Mouse (Mus musculus) cerebellum, adult 9-10 months (tissue): ENCODE data around the gene Stxbp5.

Source experiments
- DNase-seq: peaks from one replicate; pipeline ENCODE4 v3.0.0; 2022

Gene Stxbp5

DNA sequence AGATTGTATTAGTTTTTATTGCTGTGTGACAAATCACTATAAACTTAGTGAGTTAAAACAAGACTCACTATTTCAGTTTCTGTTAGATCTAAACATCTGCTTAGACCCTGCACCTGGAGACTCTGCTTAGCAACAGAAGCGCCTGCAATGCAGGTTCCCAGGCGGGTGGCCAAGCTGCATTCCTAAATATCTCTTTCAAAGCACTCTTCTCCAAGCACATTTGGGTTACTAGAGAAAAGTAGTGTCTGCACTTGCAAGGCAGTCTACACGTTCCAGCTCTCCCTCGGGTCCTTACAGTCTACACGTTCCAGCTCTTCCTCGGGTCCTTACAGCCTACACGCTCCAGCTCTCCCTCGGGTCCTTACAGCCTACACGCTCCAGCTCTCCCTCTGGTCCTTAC, 44.1 kb downstream of the Stxbp5 start:
- no peak for DNase-seq

GRCm38 (mm10) chr10:9846408-9846807, 54.5 kb downstream of the Stxbp5 start:
- DNase-seq = no peak

- DNase-seq = no peak
Measured at GRCm38 (mm10) chr10:9839408-9839807, 61.5 kb downstream of the Stxbp5 start.

- no peak for DNase-seq
Measured at GRCm38 (mm10) chr10:9834986-9835385, 65.9 kb downstream of the Stxbp5 start.

GRCm38 (mm10) chr10:9832937-9833336, 67.9 kb downstream of the Stxbp5 start:
- DNase-seq = no peak

DNA sequence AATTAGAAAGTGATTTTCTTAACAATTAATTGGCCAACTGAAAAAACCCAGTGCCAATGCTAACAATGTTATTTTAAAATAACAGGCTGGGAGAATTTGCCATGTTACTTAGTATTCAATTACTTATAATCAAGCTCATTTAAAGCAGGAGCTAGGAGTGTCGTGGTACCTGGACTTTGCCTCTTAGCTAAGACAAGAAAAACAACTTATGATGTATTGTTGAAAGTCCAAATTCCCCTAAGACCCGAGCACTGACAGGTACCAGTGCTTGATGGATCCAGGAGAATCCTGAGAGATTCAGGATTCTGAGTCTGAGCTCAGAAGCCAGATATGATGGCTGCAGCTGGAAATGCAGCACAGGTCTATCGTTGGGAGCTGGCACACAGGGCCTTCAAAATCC, 71.1 kb downstream of the Stxbp5 start:
- DNase-seq = no peak

DNA sequence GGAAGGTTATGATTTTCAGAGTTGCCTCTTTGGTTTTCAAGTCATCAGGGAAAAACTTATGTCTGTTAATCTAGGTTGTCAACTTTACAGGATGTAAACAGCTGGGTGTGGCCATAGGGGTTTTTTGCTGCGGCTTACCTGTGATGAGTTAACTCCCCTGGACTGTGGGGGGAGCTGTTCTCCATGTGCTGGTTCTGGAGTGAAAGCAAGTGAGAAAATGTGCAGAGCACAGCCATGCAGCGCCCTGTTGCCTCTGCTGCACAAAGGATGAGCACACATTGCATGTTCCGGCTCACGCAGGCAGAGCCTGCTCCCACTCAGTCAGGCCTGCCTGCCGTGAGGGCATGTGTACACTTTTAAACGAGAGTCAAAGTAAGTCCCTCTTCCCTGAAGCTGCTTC, 79.6 kb downstream of the Stxbp5 start:
- DNase-seq = peak; percentile 24

DNA sequence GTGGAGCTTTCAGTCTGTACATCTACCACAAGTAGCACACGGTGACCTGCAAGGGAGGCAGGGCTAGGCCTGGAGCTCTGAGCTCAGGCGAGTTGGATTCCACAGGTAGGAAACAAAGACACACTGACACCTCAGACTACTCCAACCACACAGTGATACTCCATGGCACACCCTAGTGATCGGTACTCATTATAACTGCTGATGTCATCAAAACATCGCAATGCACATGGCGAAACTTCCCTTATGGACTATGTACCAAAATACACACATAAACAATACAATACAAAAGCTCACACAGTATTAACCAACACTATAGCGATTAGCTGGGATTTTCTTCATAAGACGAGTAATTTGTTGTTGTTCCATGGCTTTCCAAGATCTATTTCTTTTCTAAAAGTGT, 82.3 kb downstream of the Stxbp5 start:
- DNase-seq = no peak

GRCm38 (mm10) chr10:9813926-9814325, 87.0 kb downstream of the Stxbp5 start:
- DNase-seq = peak; percentile 74

DNA sequence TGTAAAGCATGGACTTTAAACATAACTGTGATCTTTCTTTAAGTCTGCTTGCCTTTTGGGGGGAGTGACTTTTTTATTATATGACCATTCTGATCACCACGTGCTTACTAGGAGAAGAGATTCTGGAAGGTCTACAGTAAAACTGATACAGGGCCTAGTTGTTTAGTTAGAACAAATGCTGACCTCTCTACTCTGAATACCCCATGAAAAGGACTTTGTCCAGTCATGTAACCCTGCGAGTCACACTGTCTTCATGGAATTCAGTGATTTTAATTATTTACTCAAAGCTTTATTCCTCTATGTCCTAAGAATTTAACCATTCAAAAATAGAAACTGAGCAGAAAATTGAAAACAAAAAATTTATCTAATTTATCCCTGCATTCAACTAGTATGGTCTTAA, 93.3 kb downstream of the Stxbp5 start:
- no peak for DNase-seq

DNA sequence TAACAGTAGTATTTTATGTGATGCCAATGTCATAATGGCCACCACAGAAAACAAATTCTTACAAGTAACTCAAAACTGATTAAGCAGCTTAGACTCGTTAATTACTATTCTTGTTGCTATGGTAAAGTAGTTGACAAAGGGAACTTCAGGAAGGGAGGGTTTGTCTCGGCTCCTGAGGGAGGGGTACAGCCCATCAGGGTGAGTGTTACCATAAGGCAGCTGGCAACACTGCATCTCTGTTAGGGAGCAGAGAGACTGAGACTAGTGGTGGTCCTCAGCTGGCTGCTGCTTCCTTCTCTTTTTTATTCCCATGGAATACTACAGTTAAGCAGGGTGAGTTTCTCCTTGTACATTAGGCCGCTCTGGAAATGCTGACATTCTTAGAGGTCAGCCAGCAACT, 95.5 kb downstream of the Stxbp5 start:
- no peak for DNase-seq

GRCm38 (mm10) chr10:9803126-9803525, 97.8 kb downstream of the Stxbp5 start:
- no peak for DNase-seq

GRCm38 (mm10) chr10:9801571-9801970, 99.3 kb downstream of the Stxbp5 start:
- no peak for DNase-seq

- DNase-seq = no peak
Measured at GRCm38 (mm10) chr10:9799085-9799484, 101.8 kb downstream of the Stxbp5 start.

DNA sequence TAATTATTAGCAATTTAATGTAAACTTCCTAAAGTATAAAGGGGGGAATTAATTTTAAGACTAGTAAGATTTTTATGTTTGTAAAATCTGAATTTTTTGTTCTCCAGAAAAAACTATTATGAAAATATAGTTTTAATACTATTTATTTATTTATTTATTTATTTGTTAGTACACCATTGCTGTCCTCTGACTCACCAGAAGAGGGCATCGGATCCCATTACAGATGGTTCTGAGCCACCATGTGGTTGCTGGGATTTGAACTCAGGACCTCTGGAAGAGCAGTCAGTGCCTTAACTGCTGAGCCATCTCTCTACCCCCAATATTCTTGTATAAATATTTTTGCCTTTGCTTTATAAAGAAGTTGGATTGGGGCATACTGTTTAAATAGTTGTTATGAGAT, 104.5 kb downstream of the Stxbp5 start:
- no peak for DNase-seq

- DNase-seq = no peak
Measured at GRCm38 (mm10) chr10:9794429-9794828, 106.5 kb downstream of the Stxbp5 start.

GRCm38 (mm10) chr10:9790947-9791346, 109.9 kb downstream of the Stxbp5 start:
- DNase-seq = no peak

DNA sequence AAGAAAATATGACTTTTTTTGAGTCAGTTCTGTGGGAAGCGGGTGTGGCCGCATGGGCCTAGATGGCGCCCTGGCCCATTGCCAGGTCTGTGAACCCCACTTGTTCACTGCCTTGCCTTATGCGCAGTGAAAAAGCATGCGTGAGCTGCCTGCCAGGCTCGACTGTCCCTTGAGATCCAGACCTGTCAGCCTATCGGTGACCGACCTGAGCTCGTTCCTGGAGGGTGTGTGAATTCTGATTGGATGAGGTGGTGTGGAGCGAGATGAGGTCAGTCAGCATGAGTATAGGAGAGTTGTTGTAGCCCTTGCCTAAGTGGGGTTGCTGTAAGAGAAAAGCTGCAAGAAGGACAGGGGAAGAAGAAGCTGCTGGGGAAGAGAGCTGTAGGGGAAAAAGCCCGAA, 114.4 kb downstream of the Stxbp5 start:
- DNase-seq = no peak

DNA sequence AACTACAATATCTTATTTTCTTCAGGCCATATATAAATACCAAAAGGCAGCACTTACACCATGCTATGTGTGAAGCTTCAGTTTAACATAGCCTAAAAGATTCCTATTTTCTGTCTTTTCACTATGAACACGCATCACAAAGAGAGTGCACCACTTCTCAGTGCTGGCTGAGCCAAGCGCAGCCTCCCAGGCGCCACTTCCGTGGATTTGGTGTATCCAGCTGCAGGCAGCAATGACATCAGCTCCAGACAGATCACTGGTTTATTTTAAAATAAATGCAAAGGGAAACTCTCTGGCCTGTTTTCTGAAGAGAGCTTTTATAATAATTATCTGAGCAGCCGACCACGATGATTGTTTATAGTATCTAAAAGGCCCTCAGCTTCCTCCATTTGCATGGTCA, 115.2 kb downstream of the Stxbp5 start:
- DNase-seq = no peak

DNA sequence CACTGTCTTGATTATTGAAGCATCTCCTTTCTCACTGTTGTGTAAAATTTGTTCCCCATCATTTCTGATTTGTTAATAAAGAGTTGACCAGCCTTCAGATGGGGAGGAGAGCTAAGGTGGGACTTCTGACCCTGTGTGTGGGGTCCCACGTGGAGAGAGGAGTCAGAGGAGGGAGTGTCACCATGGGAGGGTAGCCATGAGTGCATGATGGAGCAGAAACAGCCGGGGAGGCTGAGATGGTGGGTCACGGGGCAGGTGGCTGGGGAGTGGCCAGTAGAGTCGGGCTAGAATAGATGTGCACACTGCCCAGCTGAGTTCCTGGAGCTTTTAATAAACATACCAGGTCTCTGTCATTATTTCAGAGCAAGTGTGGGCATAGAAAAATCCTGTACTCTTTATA, 121.0 kb downstream of the Stxbp5 start:
- no peak for DNase-seq

- no peak for DNase-seq
Measured at GRCm38 (mm10) chr10:9770261-9770660, 130.6 kb downstream of the Stxbp5 start.

- no peak for DNase-seq
Measured at GRCm38 (mm10) chr10:9763831-9764230, 137.0 kb downstream of the Stxbp5 start.

GRCm38 (mm10) chr10:9760264-9760663, 140.6 kb downstream of the Stxbp5 start:
- no peak for DNase-seq

GRCm38 (mm10) chr10:9756546-9756945, 144.3 kb downstream of the Stxbp5 start:
- no peak for DNase-seq

GRCm38 (mm10) chr10:9754893-9755541, 145.9 kb downstream of the Stxbp5 start:
- peak; percentile 45 for DNase-seq

DNA sequence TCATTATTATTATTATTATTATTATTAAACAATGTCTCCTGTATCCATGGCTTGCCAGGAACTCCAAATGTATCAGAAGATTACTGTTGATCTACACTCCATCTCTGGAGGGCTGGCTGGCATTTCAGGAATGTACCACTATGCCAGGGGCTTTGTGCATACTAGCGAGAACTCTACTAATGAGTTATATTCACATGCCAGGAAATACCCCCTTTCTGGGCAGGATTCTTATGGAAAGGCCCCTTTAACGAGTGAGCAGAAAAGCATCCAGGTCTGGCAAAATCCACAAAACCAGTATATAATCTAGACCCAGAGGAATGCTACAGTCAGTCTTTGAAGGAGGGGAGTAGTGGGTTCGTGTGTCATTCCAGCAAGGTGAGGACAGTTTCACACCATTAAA, 167.0 kb downstream of the Stxbp5 start:
- no peak for DNase-seq
